Mouse (Mus musculus) spleen, postnatal 14 days (tissue): ENCODE results near the gene Hnrnpu.

ENCODE experiments used
- DNase-seq, 2 experiments: peaks; one replicate each; pipeline ENCODE4 v3.0.0; 2021 to 2022; ENCODE audit warnings: low spot score in 2 of 2

Hnrnpu gene

GRCm38 (mm10) chr1:178340213-178340612 is 2.6 kb upstream of the Hnrnpu start:
- DNase-seq, result no peak

- DNase-seq, result peak in 1 of 2 experiments; percentile 24
Measured at GRCm38 (mm10) chr1:178338318-178338641, 683 bp upstream of the Hnrnpu start.

- peak; percentile 33 to 50 for DNase-seq
Measured at GRCm38 (mm10) chr1:178336777-178337481, 668 bp downstream of the Hnrnpu start.

DNA sequence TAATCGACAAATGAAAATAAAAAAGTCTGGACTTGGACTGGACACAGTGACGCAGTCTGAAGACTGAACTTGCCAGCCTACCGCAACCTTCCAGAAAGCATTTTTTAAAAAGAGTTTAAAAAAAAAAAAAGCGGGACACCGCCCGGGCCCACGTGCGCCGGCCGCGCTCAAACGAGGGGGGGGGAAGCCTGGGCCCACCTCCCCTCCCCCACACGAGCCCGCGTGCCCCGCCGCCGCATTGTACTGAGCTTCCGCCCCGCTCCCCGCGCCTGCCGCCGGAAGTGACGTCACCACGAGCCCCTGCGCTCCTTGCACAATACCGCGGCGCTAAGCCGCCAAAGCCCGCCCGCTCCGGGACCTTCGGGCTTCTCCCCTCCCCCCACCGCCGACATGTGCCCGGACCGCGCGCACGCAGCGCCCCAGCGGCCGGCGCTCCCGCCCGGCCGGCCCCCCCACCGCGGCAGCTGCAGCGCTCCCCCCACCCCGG is 1.3 kb downstream of the Hnrnpu start:
- peak; percentile 88 to 92 for DNase-seq

GRCm38 (mm10) chr1:178335860-178336261 is 1.7 kb downstream of the Hnrnpu start:
- no peak for DNase-seq

GRCm38 (mm10) chr1:178329946-178330345 is 7.7 kb downstream of the Hnrnpu start:
- no peak for DNase-seq

DNA sequence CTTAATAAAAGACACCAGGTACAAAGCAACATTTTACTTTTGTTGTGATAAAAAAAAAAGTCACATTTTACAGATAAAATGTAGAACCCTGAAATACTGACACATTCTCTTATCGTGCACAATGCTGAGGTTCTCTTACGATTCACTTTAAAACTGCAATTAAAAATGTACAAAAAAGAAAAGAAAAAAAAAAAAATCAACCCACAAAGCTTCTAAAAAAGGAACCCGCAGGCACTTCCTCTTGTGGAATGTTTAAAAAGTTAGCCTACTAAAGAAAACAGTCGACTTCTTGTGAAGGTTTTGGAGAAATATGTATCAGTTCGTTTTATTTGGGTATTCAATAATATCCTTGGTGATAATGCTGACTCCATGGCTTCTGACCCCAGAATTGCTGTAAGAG is 8.6 kb downstream of the Hnrnpu start:
- no peak for DNase-seq

DNA sequence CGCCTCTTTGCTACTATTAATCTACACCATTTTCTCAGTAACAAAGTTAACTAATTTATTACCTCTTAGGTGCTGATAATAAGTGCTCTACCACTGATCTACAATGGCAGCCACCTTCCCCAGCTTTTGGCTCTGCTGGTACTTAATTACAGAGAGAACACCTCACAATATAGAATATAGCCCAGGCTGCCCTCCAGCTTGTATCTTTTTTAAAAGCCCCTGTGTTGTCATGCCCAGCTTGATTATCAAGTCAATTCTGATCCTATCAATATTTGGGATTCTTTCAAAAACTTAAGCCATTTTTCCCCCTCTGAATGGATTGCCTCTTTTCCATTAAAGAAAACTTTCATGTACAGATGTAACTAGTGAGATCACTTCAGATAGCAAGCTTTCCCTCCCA is 10.6 kb downstream of the Hnrnpu start:
- no peak for DNase-seq

DNA sequence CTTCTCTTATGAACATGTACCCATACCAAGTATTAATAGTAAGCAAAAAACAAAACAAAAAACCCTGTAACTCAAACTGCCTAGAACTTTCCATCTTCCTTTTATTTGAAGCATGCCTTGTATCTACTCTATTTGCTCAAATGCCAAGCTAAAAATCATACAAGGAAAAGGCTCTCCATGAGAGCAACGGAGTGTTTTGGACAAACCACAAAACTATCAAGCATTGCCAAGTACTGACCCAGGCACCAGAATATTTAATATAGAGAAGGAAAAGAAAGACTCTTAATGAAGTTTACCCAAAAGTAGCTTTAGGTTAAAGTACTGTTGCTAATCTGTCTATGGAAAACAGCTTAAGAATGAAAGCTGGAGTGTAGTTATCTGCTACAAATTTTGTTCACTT is 11.2 kb downstream of the Hnrnpu start:
- no peak for DNase-seq

- DNase-seq, result no peak
Measured at GRCm38 (mm10) chr1:178324568-178324967, 13.0 kb downstream of the Hnrnpu start.

- DNase-seq, result no peak
Measured at GRCm38 (mm10) chr1:178323235-178323634, 14.4 kb downstream of the Hnrnpu start.

GRCm38 (mm10) chr1:178321730-178322357 is 15.8 kb downstream of the Hnrnpu start:
- DNase-seq, result no peak

DNA sequence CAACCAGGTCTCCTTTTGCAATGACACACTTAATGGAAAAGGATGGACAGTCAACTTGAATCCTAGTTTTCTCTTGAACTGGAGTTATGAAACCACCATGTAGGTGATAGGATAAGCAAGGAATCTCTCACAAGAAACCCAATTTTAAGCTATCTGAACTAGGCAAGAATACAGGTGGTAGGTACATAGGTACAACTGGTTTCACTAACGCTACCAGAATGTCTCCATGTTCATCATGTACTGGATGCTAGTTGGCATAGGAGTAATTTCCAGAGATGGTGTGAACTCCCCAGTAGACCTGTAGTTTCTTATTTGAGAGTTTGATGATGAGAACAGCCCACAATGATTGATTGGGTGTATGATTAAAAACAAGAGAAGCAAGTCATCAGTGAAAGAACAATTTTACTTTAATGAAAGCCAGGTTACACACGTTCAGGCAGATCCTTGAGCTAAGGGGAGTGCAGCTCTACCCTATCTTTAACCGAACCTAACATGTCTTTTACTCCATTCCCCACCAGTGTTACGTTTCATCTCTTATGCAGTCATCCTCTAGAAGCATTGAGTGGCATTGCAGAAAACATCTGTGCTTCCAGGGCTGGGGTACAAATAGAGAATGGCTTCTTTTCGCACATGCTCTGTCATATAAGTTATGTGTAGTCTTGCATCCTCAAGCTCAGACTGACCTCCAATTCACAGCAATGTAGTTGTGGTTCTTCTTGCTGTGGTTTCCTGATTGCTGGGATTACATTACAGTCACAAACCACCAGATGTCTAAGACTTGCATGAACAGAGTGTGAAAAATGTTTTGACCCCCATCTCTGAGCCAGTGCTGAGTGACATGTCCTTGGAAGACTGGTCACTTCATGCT is 16.6 kb downstream of the Hnrnpu start:
- DNase-seq, result no peak

DNA sequence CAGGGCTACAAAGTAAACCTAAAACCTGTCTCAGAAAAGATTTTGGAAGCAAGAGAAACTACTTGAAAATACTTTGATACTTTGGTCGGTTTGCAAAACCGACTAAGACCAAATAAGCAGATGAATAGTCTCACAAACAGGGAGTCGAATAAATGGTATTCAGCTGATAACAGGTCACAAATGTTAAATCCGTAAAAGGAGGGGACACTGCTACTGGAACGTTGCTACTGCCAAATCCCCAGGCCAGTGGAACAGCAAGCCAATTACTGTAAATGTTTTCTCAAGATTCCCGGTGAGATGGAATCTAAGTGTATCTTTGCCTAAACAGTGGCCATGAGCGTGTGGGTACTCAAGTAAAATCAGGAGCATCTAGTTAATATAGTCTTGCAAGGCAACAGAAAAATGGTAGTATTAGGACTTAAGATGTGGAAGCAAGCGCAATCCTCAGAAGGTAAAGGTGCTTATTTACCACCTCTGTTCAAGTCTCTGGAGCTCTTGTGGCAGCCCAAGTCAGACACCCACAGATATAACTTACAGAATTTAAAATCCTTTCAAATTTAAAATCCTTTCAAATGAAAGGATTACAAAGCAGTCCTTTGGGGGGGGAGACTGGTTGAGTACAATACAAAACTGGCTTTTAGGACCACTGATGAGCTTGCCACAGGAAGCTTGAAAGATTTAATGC is 17.4 kb downstream of the Hnrnpu start:
- DNase-seq, result no peak

DNA sequence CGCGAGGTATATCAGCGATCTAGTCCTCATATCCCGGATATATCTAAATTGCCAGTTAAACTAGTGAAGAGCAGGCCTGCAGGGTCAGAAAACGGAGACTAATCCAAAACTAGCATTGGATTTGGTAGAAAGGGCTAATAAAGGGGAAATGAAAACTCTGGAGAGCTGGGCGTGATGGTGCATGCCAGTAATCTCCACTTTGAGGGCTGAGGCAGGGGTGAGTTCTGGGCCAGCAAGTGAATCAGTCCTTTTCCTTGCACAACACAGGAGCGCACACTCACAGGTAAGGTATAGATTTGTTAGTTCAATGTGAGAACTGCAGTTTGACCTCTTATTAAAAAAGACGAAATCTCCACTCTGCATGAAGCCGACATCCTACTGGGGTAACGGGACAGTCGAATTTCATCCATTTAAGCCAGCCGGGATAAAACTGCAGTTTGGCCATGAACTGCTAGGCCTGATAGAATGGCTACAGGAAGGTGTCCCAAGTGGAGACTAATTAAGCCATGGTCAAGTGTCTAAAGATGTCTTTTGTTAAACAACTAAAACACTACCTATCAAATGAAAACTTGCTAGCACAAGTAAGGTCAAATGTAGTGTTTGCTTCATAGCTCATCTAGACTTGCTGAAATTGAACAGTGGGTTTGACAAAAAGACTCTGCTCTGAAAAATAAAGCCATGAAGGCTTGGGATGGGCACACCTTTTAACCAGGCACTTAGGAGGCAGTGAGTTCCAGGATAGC is 18.1 kb downstream of the Hnrnpu start:
- peak in 1 of 2 experiments; percentile 21 for DNase-seq

- peak; percentile 95 to 97 for DNase-seq
Measured at GRCm38 (mm10) chr1:178318389-178319184, 19.0 kb downstream of the Hnrnpu start, which contains the start of gene Cox20. Gene Cox20, plus strand, starts transcription at chr1:178319130.

DNA sequence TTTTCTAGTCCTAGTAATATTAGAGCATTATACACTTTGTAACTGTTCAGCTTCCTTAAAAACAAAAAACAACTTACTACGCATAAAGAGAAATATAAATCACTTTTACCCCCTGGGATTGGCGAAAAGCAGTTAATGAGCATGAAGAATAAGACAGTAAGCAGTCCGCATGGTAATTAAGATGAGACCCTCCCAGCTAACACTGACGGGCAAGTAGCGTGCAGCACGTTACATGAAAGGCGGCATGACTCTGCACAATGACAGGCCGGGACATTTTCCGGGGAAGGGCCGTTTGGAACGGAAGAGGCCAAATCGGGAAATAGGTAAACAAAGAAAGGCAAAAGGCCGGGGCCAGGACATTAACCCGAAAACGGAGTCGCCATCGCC is 19.6 kb downstream of the Hnrnpu start:
- DNase-seq, result peak in 1 of 2 experiments; percentile 70

- no peak for DNase-seq
Measured at GRCm38 (mm10) chr1:178317275-178318001, 20.2 kb downstream of the Hnrnpu start.

- DNase-seq, result no peak
Measured at GRCm38 (mm10) chr1:178314236-178314635, 23.4 kb downstream of the Hnrnpu start.
